Mouse (Mus musculus) liver, adult 2 months (tissue): ENCODE measurements around the gene Ccdc146.

Experiments
- CTCF ChIP-seq: fragments of 200-500 bp; IDR thresholded peaks from 2 replicates; pipeline ENCODE4 v1.5.1; 2011; ENCODE audit warnings: low read depth, low read length, control low read depth
- POLR2A ChIP-seq: fragments of 200-500 bp; IDR thresholded peaks from 2 replicates; pipeline ENCODE4 v1.6.1; 2011; ENCODE audit warnings: low read length, control low read depth; ENCODE audit not compliant: insufficient read depth; ENCODE audit errors: extremely low read depth

DNA sequence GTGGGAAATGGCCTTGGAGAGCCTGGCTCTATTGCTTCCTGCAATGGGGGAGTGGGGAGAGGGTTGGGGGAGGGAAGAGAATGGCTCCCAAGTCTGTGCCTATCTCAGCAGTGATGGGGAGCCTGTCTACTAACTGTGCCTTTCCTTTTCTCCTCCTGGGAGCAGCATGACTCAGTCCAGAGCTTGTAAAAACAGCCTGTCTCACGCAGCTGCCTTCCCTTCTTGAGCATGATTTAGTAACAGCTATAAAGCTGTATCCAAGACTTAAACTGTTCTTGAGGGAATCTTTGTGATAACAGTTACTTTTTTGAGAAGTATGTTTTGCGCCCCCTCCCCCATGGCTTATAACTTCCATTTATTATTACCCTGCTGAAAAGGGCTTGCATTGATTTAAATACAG, 176.6 kb downstream of the Ccdc146 start:
- TF ChIP-seq CTCF, result no peak
- TF ChIP-seq POLR2A, result no peak
